Mouse (Mus musculus) MEL (cell line): ENCODE measurements at regions not wholly inside any gene's neighbourhood (a gene's known extent, or its start where the extent isn't known, plus 50 kb on each side); places are given as distances from the start of the nearest gene placed in this dataset.

Experiments used
- CHD1 ChIP-seq: IDR thresholded peaks from 2 replicates; pipeline ENCODE4 v1.6.1; 2012; ENCODE audit warnings: low read depth, mild to moderate bottlenecking, inconsistent platforms, low read length, improper control_type of control experiment
- CTCF ChIP-seq, 3 experiments: IDR thresholded peaks in 2 of 3; conservative IDR thresholded peaks in 1 of 3; 2 replicates each; pipeline ENCODE4 v1.5.1; 2011 to 2012; ENCODE audit warnings: low read length in 3 of 3, low read depth in 2 of 3, mild to moderate bottlenecking in 2 of 3, improper control_type of control experiment in 1 of 3, inconsistent platforms in 1 of 3, mixed read lengths in 1 of 3, moderate library complexity in 1 of 3; ENCODE audit not compliant: control insufficient read depth in 1 of 3, insufficient read depth in 1 of 3, poor library complexity in 1 of 3, severe bottlenecking in 1 of 3
- E2F4 ChIP-seq: IDR thresholded peaks from 2 replicates; pipeline ENCODE4 v1.6.1; 2011; ENCODE audit warnings: low read depth, low read length, improper control_type of control experiment, borderline replicate concordance
- GATA1 ChIP-seq: IDR thresholded peaks from 2 replicates; pipeline ENCODE4 v1.6.1; 2011; ENCODE audit warnings: low read depth, low read length, improper control_type of control experiment
- NELFE ChIP-seq: IDR thresholded peaks from 2 replicates; pipeline ENCODE4 v1.6.1; 2011; ENCODE audit warnings: low read depth, low read length, improper control_type of control experiment
- POLR2A ChIP-seq, 2 experiments: IDR thresholded peaks; 2 replicates each; pipeline ENCODE4 v1.6.1; 2011 to 2012; ENCODE audit warnings: low read length in 2 of 2, mild to moderate bottlenecking in 2 of 2, control low read depth in 1 of 2, improper control_type of control experiment in 1 of 2, low read depth in 1 of 2, moderate library complexity in 1 of 2; ENCODE audit not compliant: control insufficient read depth in 1 of 2, insufficient read depth in 1 of 2, poor library complexity in 1 of 2
- TAL1 ChIP-seq: IDR thresholded peaks from 2 replicates; pipeline ENCODE4 v1.6.1; 2012; ENCODE audit warnings: mild to moderate bottlenecking, inconsistent platforms, low read length, moderate library complexity, mixed read lengths
- TBP ChIP-seq: IDR thresholded peaks from 2 replicates; pipeline ENCODE4 v1.8.0; 2011; ENCODE audit warnings: low read depth, low read length, improper control_type of control experiment
- TCF12 ChIP-seq: IDR thresholded peaks from 2 replicates; pipeline ENCODE4 v1.6.1; 2014; ENCODE audit warnings: low read depth, mild to moderate bottlenecking, inconsistent platforms, low read length, improper control_type of control experiment, moderate library complexity
- USF1 ChIP-seq: IDR thresholded peaks from 2 replicates; pipeline ENCODE4 v1.6.1; 2014; ENCODE audit warnings: low read depth, mild to moderate bottlenecking, inconsistent platforms, low read length, improper control_type of control experiment, moderate library complexity
- ZKSCAN1 ChIP-seq: IDR thresholded peaks from 2 replicates; pipeline ENCODE4 v1.6.1; 2012; ENCODE audit warnings: low read depth, mild to moderate bottlenecking, inconsistent platforms, low read length, improper control_type of control experiment, moderate library complexity

DNA sequence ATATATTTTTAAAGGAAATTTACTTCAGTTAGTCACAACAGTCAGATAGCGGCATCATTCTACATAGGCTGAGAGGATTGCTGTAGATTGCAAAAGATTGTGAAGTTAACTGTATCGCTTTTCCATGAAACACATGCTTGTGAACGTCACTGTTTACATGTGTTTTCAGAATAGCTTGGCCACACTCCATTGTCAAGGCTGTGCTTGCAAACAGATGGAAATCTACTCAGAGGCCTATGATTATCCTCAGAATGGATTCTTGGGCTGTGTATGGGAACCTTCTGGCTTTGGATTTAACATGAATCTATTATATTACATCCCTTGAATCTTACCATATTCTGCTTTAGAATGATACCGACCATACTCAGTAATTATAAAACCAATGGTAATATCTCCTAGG lies 690.1 kb downstream of the Ttll7 start:
- TF ChIP-seq TCF12 (no peak), TAL1 (no peak), CHD1 (no peak), NELFE (no peak), POLR2A (IDR thresholded peaks at IDR 0.05; ENCODE audit: control insufficient read depth in 1 of 2, insufficient read depth in 1 of 2, low read depth in 1 of 2, low read length in 2 of 2, poor library complexity in 1 of 2) (no peak), USF1 (no peak), ZKSCAN1 (no peak), CTCF (IDR thresholded peaks at IDR 0.05 in 2 of 3, conservative IDR thresholded peaks at IDR 0.05 in 1 of 3; ENCODE audit: control insufficient read depth in 1 of 3, insufficient read depth in 1 of 3, low read depth in 2 of 3, low read length in 3 of 3, poor library complexity in 1 of 3, severe bottlenecking in 1 of 3) (no peak), E2F4 (no peak), TBP (no peak), GATA1 (no peak)
